In the genomic region with DNA sequence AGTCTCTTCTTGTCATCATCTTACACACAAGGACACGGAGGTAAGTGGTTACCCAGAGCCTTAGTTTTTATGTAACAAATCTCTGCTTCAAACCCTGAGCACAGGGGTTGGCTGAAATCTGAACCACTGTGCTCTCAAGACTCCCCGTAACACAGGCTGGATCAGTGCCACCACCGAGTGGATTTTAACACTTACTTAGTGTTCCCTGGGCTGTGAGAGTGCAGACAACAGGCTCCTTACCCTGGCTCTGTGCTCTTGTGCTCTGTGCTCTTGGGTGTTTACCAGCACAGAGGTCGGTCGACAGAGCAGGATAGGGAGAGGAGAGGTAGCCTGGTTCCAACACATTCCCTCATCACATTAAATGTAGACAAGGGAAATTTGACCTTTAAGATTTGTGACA, we compare ENCODE assay signal across 12 mouse cellular contexts.
DNase-seq lines count a peak whose midpoint lies in the region; ATAC-seq and TF ChIP-seq lines count a peak whose summit lies in the region.
"Had no signal": no experiment of that assay in that cellular context is flagged by ENCODE, and none has a peak within 500 bp of the region (broad histone marks: within the 10 kb centered on the region; RNA-seq: fewer than 3 reads in every experiment).

No protein-coding gene starts in this region.

- no peaks in the 10 kb centered on the region for H3K4me1 ChIP-seq in embryonic facial prominence, embryonic 11.5 days (ENCODE audit: control insufficient read depth, insufficient read depth, low read length)
- peaks cover 26% of the 10 kb centered on the region for H3K4me1 ChIP-seq in embryonic facial prominence, embryonic 10.5 days
- peaks cover 17% of the 10 kb centered on the region for H3K4me1 ChIP-seq in heart, embryonic 15.5 days (replicated peaks)
- H3K4me1 ChIP-seq in lung, embryonic 15.5 days = peaks cover 4% of the 10 kb centered on the region; the same call in 1 of the 2 replicates
- H3K4me1 ChIP-seq in forebrain, embryonic 10.5 days = peaks cover 12% of the 10 kb centered on the region; the same call in 1 of the 2 replicates
- peaks cover 8% of the 10 kb centered on the region for H3K4me1 ChIP-seq in liver, embryonic 11.5 days (replicated peaks; ENCODE audit: control insufficient read depth, insufficient read depth, low read length)

- H3K36me3 ChIP-seq in embryonic facial prominence, embryonic 11.5 days (replicated peaks; ENCODE audit: control insufficient read depth, insufficient read depth, low read depth, low read length) = no peaks in the 10 kb centered on the region
- H3K36me3 ChIP-seq in embryonic facial prominence, embryonic 10.5 days (replicated peaks) = no peaks in the 10 kb centered on the region
- H3K36me3 ChIP-seq in heart, embryonic 15.5 days = no peaks in the 10 kb centered on the region
- no peaks in the 10 kb centered on the region for H3K36me3 ChIP-seq in lung, embryonic 15.5 days
- no peaks in the 10 kb centered on the region for H3K36me3 ChIP-seq in forebrain, embryonic 10.5 days (replicated peaks)
- no peaks in the 10 kb centered on the region for H3K36me3 ChIP-seq in liver, embryonic 11.5 days (ENCODE audit: control insufficient read depth, insufficient read depth, low read length)
- H3K36me3 ChIP-seq: hindbrain, embryonic 10.5 days had no signal

- ATAC-seq in embryonic facial prominence, embryonic 11.5 days (replicated peaks; ENCODE audit: insufficient number of reproducible peaks, low FRiP score, low TSS enrichment, low read depth) = no peak; the same call in 1 of the 2 replicates
- peak; percentile 58; the same call in 1 of the 2 replicates for ATAC-seq in heart, embryonic 15.5 days (replicated peaks; ENCODE audit: insufficient number of reproducible peaks, insufficient read depth, low FRiP score, low read depth)
- ATAC-seq in lung, embryonic 15.5 days (ENCODE audit: borderline replicate concordance, extremely low read depth, low FRiP score, low TSS enrichment) = peak; percentile 49
- ATAC-seq in liver, embryonic 11.5 days (replicated peaks; ENCODE audit: low FRiP score) = no peak
- no peak for ATAC-seq in activated CD4-positive, CD25-positive, alpha-beta regulatory T cell, adult 4 months

- no peak for TF ChIP-seq CTCF in brain, embryonic 14.5 days (IDR thresholded peaks at IDR 0.05; ENCODE audit: borderline replicate concordance, extremely low read depth, insufficient read depth, insufficient read length)

- no peak overlapping the region for H3K9ac ChIP-seq in embryonic facial prominence, embryonic 11.5 days (replicated peaks; ENCODE audit: low read length)
- no peak overlapping the region for H3K9ac ChIP-seq in heart, embryonic 15.5 days
- no peak overlapping the region for H3K9ac ChIP-seq in lung, embryonic 15.5 days
- H3K9ac ChIP-seq in liver, embryonic 11.5 days (ENCODE audit: low read depth, low read length) = no peak overlapping the region

- WGBS in embryonic facial prominence, embryonic 11.5 days = 45% methylated on average over 5 of the region's 5 CpGs
- 56% methylated on average over 5 of the region's 5 CpGs for WGBS in embryonic facial prominence, embryonic 10.5 days
- 23% methylated on average over 5 of the region's 5 CpGs for WGBS in heart, embryonic 15.5 days
- WGBS in lung, embryonic 15.5 days = 22% methylated on average over 5 of the region's 5 CpGs
- WGBS in forebrain, embryonic 10.5 days = 64% methylated on average over 5 of the region's 5 CpGs
- WGBS in liver, embryonic 11.5 days = 51% methylated on average over 5 of the region's 5 CpGs

- no peak overlapping the region for H3K4me3 ChIP-seq in embryonic facial prominence, embryonic 11.5 days (ENCODE audit: low read depth, low read length)
- H3K4me3 ChIP-seq in embryonic facial prominence, embryonic 10.5 days = no peak overlapping the region
- H3K4me3 ChIP-seq in heart, embryonic 15.5 days = no peak overlapping the region
- no peak overlapping the region for H3K4me3 ChIP-seq in lung, embryonic 15.5 days
- no peak overlapping the region for H3K4me3 ChIP-seq in forebrain, embryonic 10.5 days
- H3K4me3 ChIP-seq in liver, embryonic 11.5 days (ENCODE audit: low read depth, low read length) = no peak overlapping the region
- H3K4me3 ChIP-seq: hindbrain, embryonic 10.5 days; megakaryocyte, embryonic 14.5 days had no signal

- H3K4me2 ChIP-seq in embryonic facial prominence, embryonic 11.5 days (ENCODE audit: low read depth, low read length) = no peak overlapping the region
- no peak overlapping the region for H3K4me2 ChIP-seq in heart, embryonic 15.5 days
- no peak overlapping the region for H3K4me2 ChIP-seq in lung, embryonic 15.5 days
- no peak overlapping the region for H3K4me2 ChIP-seq in liver, embryonic 11.5 days

- no peaks in the 10 kb centered on the region for H3K9me3 ChIP-seq in embryonic facial prominence, embryonic 11.5 days (replicated peaks; ENCODE audit: control insufficient read depth, low read length)
- H3K9me3 ChIP-seq in embryonic facial prominence, embryonic 10.5 days = no peaks in the 10 kb centered on the region
- no peaks in the 10 kb centered on the region for H3K9me3 ChIP-seq in heart, embryonic 15.5 days (replicated peaks)
- H3K9me3 ChIP-seq in lung, embryonic 15.5 days = no peaks in the 10 kb centered on the region
- no peaks in the 10 kb centered on the region for H3K9me3 ChIP-seq in forebrain, embryonic 10.5 days
- no peaks in the 10 kb centered on the region for H3K9me3 ChIP-seq in liver, embryonic 11.5 days (ENCODE audit: control insufficient read depth, low read length)
- H3K9me3 ChIP-seq: hindbrain, embryonic 10.5 days; megakaryocyte, embryonic 14.5 days had no signal

- TF ChIP-seq POLR2A in brain, embryonic 14.5 days (IDR thresholded peaks at IDR 0.05; ENCODE audit: borderline replicate concordance, extremely low read depth, insufficient read depth, insufficient read length, poor library complexity, severe bottlenecking) = no peak

- peak; percentile 19 for DNase-seq in embryonic facial prominence, embryonic 11.5 days (ENCODE audit: low spot score)
- no peak for DNase-seq in embryonic facial prominence, embryonic 10.5 days (ENCODE audit: low spot score)
- peak; percentile 57 for DNase-seq in brain, embryonic 14.5 days (ENCODE audit: low read depth)
- no peak for DNase-seq in forebrain, embryonic 10.5 days (ENCODE audit: extremely low spot score, low spot score)
- DNase-seq in liver, embryonic 11.5 days (ENCODE audit: low spot score) = no peak
- DNase-seq: adrenal gland, postnatal 10 days; kidney, adult 18-20 months had no signal

- H3K27ac ChIP-seq in embryonic facial prominence, embryonic 11.5 days (replicated peaks; ENCODE audit: low read depth, low read length) = no peak overlapping the region
- H3K27ac ChIP-seq in embryonic facial prominence, embryonic 10.5 days (replicated peaks) = no peak overlapping the region
- H3K27ac ChIP-seq in heart, embryonic 15.5 days = no peak overlapping the region
- H3K27ac ChIP-seq in lung, embryonic 15.5 days = no peak overlapping the region
- H3K27ac ChIP-seq in forebrain, embryonic 10.5 days = no peak overlapping the region
- no peak overlapping the region for H3K27ac ChIP-seq in liver, embryonic 11.5 days (ENCODE audit: low read depth, low read length)
- H3K27ac ChIP-seq: hindbrain, embryonic 10.5 days had no signal

- H3K27me3 ChIP-seq in embryonic facial prominence, embryonic 11.5 days (ENCODE audit: control insufficient read depth, insufficient read depth, low read length) = no peaks in the 10 kb centered on the region
- no peaks in the 10 kb centered on the region for H3K27me3 ChIP-seq in embryonic facial prominence, embryonic 10.5 days (replicated peaks; ENCODE audit: low read depth, poor library complexity, severe bottlenecking)
- no peaks in the 10 kb centered on the region for H3K27me3 ChIP-seq in heart, embryonic 15.5 days
- no peaks in the 10 kb centered on the region for H3K27me3 ChIP-seq in lung, embryonic 15.5 days
- H3K27me3 ChIP-seq in forebrain, embryonic 10.5 days (ENCODE audit: poor library complexity, severe bottlenecking) = no peaks in the 10 kb centered on the region
- H3K27me3 ChIP-seq in liver, embryonic 11.5 days (replicated peaks; ENCODE audit: control insufficient read depth, insufficient read depth, low read length) = no peaks in the 10 kb centered on the region; the same call in 1 of the 2 replicates

Comparison
In these comparisons a context has a peak if more than half of its experiments do, and no peak if none do; other contexts are left out.
1. DNase-seq: peak in embryonic facial prominence, embryonic 11.5 days (single experiment) and brain, embryonic 14.5 days (single experiment); none in embryonic facial prominence, embryonic 10.5 days (single experiment), forebrain, embryonic 10.5 days (single experiment) and liver, embryonic 11.5 days (single experiment).
2. ATAC-seq: peak in heart, embryonic 15.5 days (single experiment) and lung, embryonic 15.5 days (single experiment); none in embryonic facial prominence, embryonic 11.5 days (single experiment), liver, embryonic 11.5 days (single experiment) and activated CD4-positive, CD25-positive, alpha-beta regulatory T cell, adult 4 months (single experiment).